Mouse (Mus musculus): ENCODE data around the gene Rexo1. TPM values are rescaled to one million over a fixed set of nuclear protein-coding genes. Genes with fewer than 3 reads are reported as not detected.

Gene Rexo1
- polyA plus RNA-seq, 1 experiment from 2014 or later, result 22.5 TPM

- H3K4me1 ChIP-seq (replicated peaks; ENCODE audit: control insufficient read depth, insufficient read depth, low read length), result peaks cover 13% of the 10 kb centered on the region
- DNase-seq (ENCODE audit: low spot score), result no peak
- under 1% methylated on average over 34 of the region's 35 CpGs for WGBS
Observed at GRCm38 (mm10) chr10:80495901-80496300, 65.5 kb downstream of the Rexo1 start.

DNA sequence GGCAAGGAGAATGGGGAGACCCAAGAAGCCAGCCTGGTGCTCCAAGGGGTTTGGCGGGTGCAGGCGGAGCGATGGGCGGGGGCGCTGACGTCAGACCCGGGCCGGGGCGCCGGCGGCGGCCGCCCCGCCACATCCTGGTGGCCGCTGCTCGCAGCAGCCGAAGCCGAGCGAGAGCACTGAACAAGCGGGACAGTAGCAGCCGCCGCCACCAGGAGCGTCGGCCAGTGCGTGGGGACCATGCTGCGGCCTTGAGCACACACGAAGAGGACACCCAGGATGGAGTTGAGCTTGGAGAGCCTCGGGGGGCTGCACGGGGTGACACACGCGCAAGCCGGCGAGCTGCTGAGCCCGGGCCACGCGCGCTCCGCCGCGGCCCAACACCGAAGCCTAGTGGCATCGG, 66.6 kb downstream of the Rexo1 start, which contains the start of gene Onecut3:
Gene Onecut3, plus strand, starts transcription at position 104 of the 400 bp plus-strand sequence.
- H3K9me3 ChIP-seq (ENCODE audit: control insufficient read depth, low read length), result no peaks in the 10 kb centered on the region
- peaks cover 13% of the 10 kb centered on the region for H3K4me1 ChIP-seq (replicated peaks; ENCODE audit: control insufficient read depth, insufficient read depth, low read length)
- H3K4me2 ChIP-seq (replicated peaks; ENCODE audit: low read depth, low read length), result peak within 1 kb of the TSS; percentile 51
- peak within 1 kb of the TSS; percentile 58 for H3K27ac ChIP-seq (ENCODE audit: low read depth, low read length)
- peak; percentile 71 for DNase-seq (ENCODE audit: low spot score)
- peak within 1 kb of the TSS; percentile 40 for H3K4me3 ChIP-seq (ENCODE audit: low read depth, low read length)
- H3K9ac ChIP-seq (ENCODE audit: low read depth, low read length), result peak within 1 kb of the TSS; percentile 51
- no peaks in the 10 kb centered on the region for H3K36me3 ChIP-seq (ENCODE audit: control insufficient read depth, insufficient read depth, low read length)
- 1% methylated on average over 42 of the region's 42 CpGs for WGBS
- peaks cover 98% of the 10 kb centered on the region for H3K27me3 ChIP-seq (ENCODE audit: control insufficient read depth, insufficient read depth, low read length)
- peak; percentile 46; the same call in 1 of the 2 replicates for ATAC-seq (ENCODE audit: low FRiP score)

More at GRCm38 (mm10) chr10:80495901-80496300, 65.5 kb downstream of the Rexo1 start:
- H3K9me3 ChIP-seq (ENCODE audit: control insufficient read depth, low read length), result no peaks in the 10 kb centered on the region
- H3K4me3 ChIP-seq (ENCODE audit: low read depth, low read length), result peak overlapping the region; percentile 40
- peak overlapping the region; percentile 51; the same call in 1 of the 2 replicates for H3K4me2 ChIP-seq (replicated peaks; ENCODE audit: low read depth, low read length)
- H3K9ac ChIP-seq (ENCODE audit: low read depth, low read length), result peak overlapping the region; percentile 51
- peak overlapping the region; percentile 58 for H3K27ac ChIP-seq (ENCODE audit: low read depth, low read length)
- no peaks in the 10 kb centered on the region for H3K36me3 ChIP-seq (ENCODE audit: control insufficient read depth, insufficient read depth, low read length)
- no peak for ATAC-seq (ENCODE audit: low FRiP score)
- H3K27me3 ChIP-seq (ENCODE audit: control insufficient read depth, insufficient read depth, low read length), result peaks cover 98% of the 10 kb centered on the region

Other genes with a start within 250 kb of the Rexo1 start
- 32.9 and 34.9 TPM in 2 replicates for gene 2310011J03Rik, start 241.0 kb downstream of the Rexo1 start, polyA plus RNA-seq (2014; fragmentation: Nextera tagmentation; extraction: Ambion mirVana)
- 1.1 and 1.8 TPM in 2 replicates for gene Pcsk4, start 232.1 kb downstream of the Rexo1 start, polyA plus RNA-seq (2014; fragmentation: Nextera tagmentation; extraction: Ambion mirVana)
- 3.7 and 3.8 TPM in 2 replicates for gene Reep6, start 231.6 kb downstream of the Rexo1 start, polyA plus RNA-seq (2014; fragmentation: Nextera tagmentation; extraction: Ambion mirVana)
- gene Adamtsl5, start 213.1 kb downstream of the Rexo1 start, polyA plus RNA-seq (2014; fragmentation: Nextera tagmentation; extraction: Ambion mirVana), result 0.54 and 0.70 TPM in 2 replicates
- gene Plk5, start 205.1 kb downstream of the Rexo1 start, polyA plus RNA-seq (2014; fragmentation: Nextera tagmentation; extraction: Ambion mirVana), result 0.11 and 0.14 TPM in 2 replicates
- 13.4 and 14.7 TPM in 2 replicates for gene Mex3d, start 173.9 kb downstream of the Rexo1 start, polyA plus RNA-seq (2014; fragmentation: Nextera tagmentation; extraction: Ambion mirVana)
- 227 and 240 TPM in 2 replicates for gene Mbd3, start 162.0 kb downstream of the Rexo1 start, polyA plus RNA-seq (2014; fragmentation: Nextera tagmentation; extraction: Ambion mirVana)
- gene Uqcr11, start 154.7 kb downstream of the Rexo1 start, polyA plus RNA-seq (2014; fragmentation: Nextera tagmentation; extraction: Ambion mirVana), result 466 and 480 TPM in 2 replicates
- 110 and 130 TPM in 2 replicates for gene Tcf3, start 127.9 kb downstream of the Rexo1 start, polyA plus RNA-seq (2014; fragmentation: Nextera tagmentation; extraction: Ambion mirVana)
- gene Onecut3, start 66.7 kb downstream of the Rexo1 start, polyA plus RNA-seq (2014; fragmentation: Nextera tagmentation; extraction: Ambion mirVana), result 2.1 and 3.5 TPM in 2 replicates
- gene Atp8b3, start 22.4 kb downstream of the Rexo1 start, polyA plus RNA-seq (2014; fragmentation: Nextera tagmentation; extraction: Ambion mirVana), result 0.86 and 0.95 TPM in 2 replicates
- gene Klf16, start 15.8 kb upstream of the Rexo1 start, polyA plus RNA-seq (2014; fragmentation: Nextera tagmentation; extraction: Ambion mirVana), result 3.9 and 4.2 TPM in 2 replicates
- 98.8 and 108 TPM in 2 replicates for gene Abhd17a, start 28.8 kb upstream of the Rexo1 start, polyA plus RNA-seq (2014; fragmentation: Nextera tagmentation; extraction: Ambion mirVana)
- gene Scamp4, start 41.3 kb upstream of the Rexo1 start, polyA plus RNA-seq (2014; fragmentation: Nextera tagmentation; extraction: Ambion mirVana), result 64.1 and 68.7 TPM in 2 replicates
- 5.8 and 7.4 TPM in 2 replicates for gene Adat3, start 41.3 kb upstream of the Rexo1 start, polyA plus RNA-seq (2014; fragmentation: Nextera tagmentation; extraction: Ambion mirVana)
- 1.5 and 1.7 TPM in 2 replicates for gene Gm49322, start 44.5 kb upstream of the Rexo1 start, polyA plus RNA-seq (2014; fragmentation: Nextera tagmentation; extraction: Ambion mirVana)
- gene Csnk1g2, start 61.3 kb upstream of the Rexo1 start, polyA plus RNA-seq (2014; fragmentation: Nextera tagmentation; extraction: Ambion mirVana), result 71.1 and 85.6 TPM in 2 replicates
- 36.2 and 47.2 TPM in 2 replicates for gene Btbd2, start 95.5 kb upstream of the Rexo1 start, polyA plus RNA-seq (2014; fragmentation: Nextera tagmentation; extraction: Ambion mirVana)
- gene Mknk2, start 116.6 kb upstream of the Rexo1 start, polyA plus RNA-seq (2014; fragmentation: Nextera tagmentation; extraction: Ambion mirVana), result 47.0 and 48.4 TPM in 2 replicates
- gene Mob3a, start 140.4 kb upstream of the Rexo1 start, polyA plus RNA-seq (2014; fragmentation: Nextera tagmentation; extraction: Ambion mirVana), result 54.4 and 55.6 TPM in 2 replicates
- gene Izumo4, start 140.6 kb upstream of the Rexo1 start, polyA plus RNA-seq (2014; fragmentation: Nextera tagmentation; extraction: Ambion mirVana), result 10.3 and 11.4 TPM in 2 replicates
- 68.5 and 85.1 TPM in 2 replicates for gene Ap3d1, start 180.7 kb upstream of the Rexo1 start, polyA plus RNA-seq (2014; fragmentation: Nextera tagmentation; extraction: Ambion mirVana)
- gene Dot1l, start 193.6 kb upstream of the Rexo1 start, polyA plus RNA-seq (2014; fragmentation: Nextera tagmentation; extraction: Ambion mirVana), result 18.3 and 25.1 TPM in 2 replicates
- gene Sf3a2, start 236.6 kb upstream of the Rexo1 start, polyA plus RNA-seq (2014; fragmentation: Nextera tagmentation; extraction: Ambion mirVana), result 83.4 and 84.4 TPM in 2 replicates
- gene Plekhj1, start 237.1 kb upstream of the Rexo1 start, polyA plus RNA-seq (2014; fragmentation: Nextera tagmentation; extraction: Ambion mirVana), result 142 and 150 TPM in 2 replicates
- not detected in 2 replicates for gene Amh, start 243.7 kb upstream of the Rexo1 start, polyA plus RNA-seq (2014; fragmentation: Nextera tagmentation; extraction: Ambion mirVana)